Mouse (Mus musculus) ES-E14 (cell line): ENCODE measurements around the gene Hk1. TPM values are rescaled to one million over a fixed set of nuclear protein-coding genes. Genes with fewer than 3 reads are reported as not detected.
"Not testable (repeated sequence)": the region's sequence is repeated elsewhere in the genome, so short reads cannot be mapped to it uniquely, and the experiment has no call there.

ENCODE experiments used
- DNase-seq: peaks from one replicate; pipeline ENCODE4 v3.0.0-alpha.2; 2013; ENCODE audit warnings: low read depth, low spot score
- H3K27ac ChIP-seq: 2 replicates; pipeline ENCODE4 v1.5.1; 2012; ENCODE audit warnings: low read depth, mild to moderate bottlenecking, low read length, moderate library complexity, mixed read lengths; ENCODE audit not compliant: poor library complexity, insufficient read depth, severe bottlenecking
- H3K36me3 ChIP-seq: 2 replicates; pipeline ENCODE4 v1.6.1; 2012; ENCODE audit warnings: mild to moderate bottlenecking, low read length, moderate library complexity, mixed read lengths; ENCODE audit not compliant: control insufficient read depth, poor library complexity, insufficient read depth, severe bottlenecking
- H3K4me1 ChIP-seq, 2 experiments: fragments of 150-350 bp in 1 of 2; sonication (generic) in 1 of 2; 2 replicates each; pipeline ENCODE4 v1.6.1; 2012; ENCODE audit warnings: low read length in 2 of 2, mild to moderate bottlenecking in 1 of 2, mixed read lengths in 1 of 2; ENCODE audit not compliant: control insufficient read depth in 2 of 2, insufficient read depth in 2 of 2, poor library complexity in 1 of 2
- H3K4me3 ChIP-seq, 2 experiments: fragments of 150-350 bp in 1 of 2; sonication (generic) in 1 of 2; 2 replicates each; pipeline ENCODE4 v1.5.1; 2012; ENCODE audit warnings: low read length in 2 of 2, low read depth in 1 of 2, mild to moderate bottlenecking in 1 of 2, mixed read lengths in 1 of 2; ENCODE audit not compliant: insufficient read depth in 1 of 2, poor library complexity in 1 of 2, severe bottlenecking in 1 of 2
- H3K9ac ChIP-seq: 2 replicates; pipeline ENCODE4 v1.6.1; 2012; ENCODE audit warnings: low read depth, mild to moderate bottlenecking, low read length, mixed read lengths; ENCODE audit not compliant: poor library complexity, insufficient read depth, severe bottlenecking
- H3K9me3 ChIP-seq: fragments of 150-350 bp; sonication (generic); 2 replicates; pipeline ENCODE4 v1.6.1; 2012; ENCODE audit warnings: low read depth, mild to moderate bottlenecking, low read length; ENCODE audit not compliant: control insufficient read depth, insufficient read depth
- CHD2 ChIP-seq: IDR thresholded peaks from 2 replicates; pipeline ENCODE4 v1.6.1; 2014; ENCODE audit warnings: mild to moderate bottlenecking, low read depth, low read length, inconsistent platforms
- HCFC1 ChIP-seq: IDR thresholded peaks from 2 replicates; pipeline ENCODE4 v1.6.1; 2012; ENCODE audit warnings: low read length, inconsistent platforms, borderline replicate concordance; ENCODE audit not compliant: insufficient read depth
- MAFK ChIP-seq: IDR thresholded peaks from 2 replicates; pipeline ENCODE4 v1.6.1; 2014; ENCODE audit warnings: mild to moderate bottlenecking, low read depth, low read length, inconsistent platforms; ENCODE audit not compliant: insufficient read depth
- ZC3H11A ChIP-seq: IDR thresholded peaks from 2 replicates; pipeline ENCODE4 v1.6.1; 2012; ENCODE audit warnings: low read depth, mild to moderate bottlenecking, inconsistent platforms, low read length, borderline replicate concordance
- ZNF384 ChIP-seq: IDR thresholded peaks from 2 replicates; pipeline ENCODE4 v1.6.1; 2012; ENCODE audit warnings: low read depth, low read length, inconsistent platforms
- in situ Hi-C, 2 experiments: fragments of 600-800 bp; cut with MboI; formaldehyde crosslinking; loops; one replicate each; pipeline ENCODE4 v1.15.1; 2025; ENCODE audit warnings: low sequenced_read_pairs in 2 of 2, inconsistent platforms in 1 of 2; ENCODE audit not compliant: unreplicated experiment in 2 of 2
- total RNA-seq: library from RNA; depleted of rRNA; stranded (reverse); fragments of 300-350 nt; gene quantifications from 2 replicates; pipeline ENCODE4 v1.2.3, GENCODE M21; 2012

The Hk1 gene
- total RNA-seq, 1 experiment, result 18.8 TPM

DNA sequence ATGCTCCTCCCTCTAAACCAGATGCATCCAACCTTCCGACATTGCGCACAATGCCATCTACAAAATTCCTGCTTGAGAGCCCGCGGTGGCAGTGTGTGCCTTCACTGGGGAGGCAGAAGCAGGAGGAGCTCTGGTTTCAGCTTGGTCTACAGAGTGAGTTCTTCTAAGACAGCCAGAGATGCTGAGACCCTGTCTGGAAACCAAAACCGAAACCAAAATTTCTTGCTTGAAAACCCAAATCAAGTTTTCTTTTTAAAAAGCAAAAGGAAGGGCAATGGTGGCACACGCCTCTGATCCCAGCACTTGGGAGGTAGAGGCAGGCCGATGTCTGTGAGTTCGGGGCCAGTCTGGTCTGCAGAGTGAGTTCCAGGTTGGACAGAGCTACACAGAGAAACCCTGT lies 53.7 kb downstream of the Hk1 start:
- Histone ChIP-seq H3K36me3 (no peaks in the 10 kb centered on the region), H3K9me3 (no peaks in the 10 kb centered on the region), H3K4me3 (no peak overlapping the region), H3K4me1 (peaks cover 0 to 35% of the 10 kb centered on the region in 2 experiments; a peak in 2 of 4 replicates), H3K9ac (no peak overlapping the region), H3K27ac (no peak overlapping the region)
- in situ Hi-C loops, result no loop called here
- DNase-seq, result no peak
- TF ChIP-seq CHD2 (no peak), ZNF384 (no peak), ZC3H11A (no peak), MAFK (no peak), HCFC1 (no peak)

- in situ Hi-C loops, H3K9me3 ChIP-seq, H3K9ac ChIP-seq, H3K36me3 ChIP-seq, H3K4me3 ChIP-seq, H3K27ac ChIP-seq, DNase-seq: not testable (repeated sequence)
- H3K4me1 ChIP-seq, result peaks cover 0 to 19% of the 10 kb centered on the region in 2 experiments; a peak in 1 of 4 replicates
These were observed 56.9 kb downstream of the Hk1 start for GRCm38 (mm10) chr10:62322821-62323220.

DNA sequence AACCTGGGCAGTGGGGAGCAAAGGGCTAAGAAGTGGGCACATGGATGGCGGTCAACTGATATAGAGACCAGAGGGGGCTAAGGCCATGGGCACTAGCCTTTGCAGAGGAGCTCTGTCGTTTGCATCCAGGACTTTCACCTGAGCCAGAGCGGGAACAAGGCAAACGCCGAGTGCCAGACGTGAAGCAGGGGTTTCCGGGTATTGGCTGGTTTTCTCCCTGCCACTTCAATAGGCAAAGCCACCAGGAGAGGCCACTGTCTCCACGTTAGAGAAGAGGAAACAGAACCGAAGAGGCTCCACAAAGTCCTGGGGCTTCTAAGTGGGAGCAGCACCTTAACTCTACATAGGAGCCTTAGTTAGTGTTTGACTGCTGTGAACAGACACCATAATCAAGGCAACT lies 58.3 kb downstream of the Hk1 start:
- Histone ChIP-seq H3K4me1 (peaks cover 0 to 8% of the 10 kb centered on the region in 2 experiments; a peak in 1 of 4 replicates), H3K4me3 (no peak overlapping the region), H3K9ac (no peak overlapping the region), H3K9me3 (no peaks in the 10 kb centered on the region), H3K27ac (no peak overlapping the region), H3K36me3 (no peaks in the 10 kb centered on the region)
- in situ Hi-C loops, result no loop called here
- DNase-seq, result no peak
- no peak for TF ChIP-seq CHD2
- no peak for TF ChIP-seq HCFC1
- no peak for TF ChIP-seq ZNF384
- TF ChIP-seq MAFK, result no peak
- no peak for TF ChIP-seq ZC3H11A

- no peak overlapping the region for H3K9ac ChIP-seq
- peaks cover 0 to 2% of the 10 kb centered on the region in 2 experiments; a peak in 2 of 4 replicates for H3K4me1 ChIP-seq
- H3K36me3 ChIP-seq, result no peaks in the 10 kb centered on the region; the same call in 1 of the 2 replicates
- DNase-seq, result no peak
- H3K4me3 ChIP-seq, result no peak overlapping the region
- in situ Hi-C loops, result no loop called here
- TF ChIP-seq CHD2 (no peak), ZNF384 (no peak), HCFC1 (no peak), ZC3H11A (no peak), MAFK (no peak)
- no peaks in the 10 kb centered on the region for H3K9me3 ChIP-seq
- no peak overlapping the region for H3K27ac ChIP-seq
These were observed 59.2 kb downstream of the Hk1 start for GRCm38 (mm10) chr10:62320402-62320978.

DNA sequence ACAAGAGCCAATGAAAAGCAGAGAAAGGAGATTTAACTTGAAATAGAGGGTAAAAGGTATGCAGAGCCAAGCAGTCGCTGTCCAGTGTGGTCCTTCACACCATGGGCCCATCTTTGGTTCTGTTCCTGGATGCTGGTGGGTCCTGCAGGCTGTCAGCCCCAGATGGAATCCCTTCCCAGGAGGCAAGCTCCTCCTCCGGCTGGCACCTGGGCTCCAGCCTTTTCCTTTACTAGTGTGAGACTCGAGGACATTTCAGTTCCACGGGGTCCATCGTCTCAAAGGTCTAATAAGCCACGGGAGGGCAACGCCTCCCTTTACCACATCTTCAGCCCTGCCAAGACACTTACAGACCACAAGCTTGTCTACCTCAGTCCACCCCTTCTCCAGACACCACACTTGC lies 60.6 kb downstream of the Hk1 start:
- in situ Hi-C loops, result no loop called here

More for the DNA sequence above, 60.6 kb downstream of the Hk1 start:
- Histone ChIP-seq H3K4me3 (no peak overlapping the region), H3K9me3 (no peaks in the 10 kb centered on the region), H3K36me3 (no peaks in the 10 kb centered on the region; the same call in 1 of the 2 replicates), H3K4me1 (peaks cover 0 to 6% of the 10 kb centered on the region in 2 experiments; a peak in 2 of 4 replicates), H3K27ac (no peak overlapping the region), H3K9ac (no peak overlapping the region)
- no peak for DNase-seq
- TF ChIP-seq CHD2 (no peak), ZNF384 (no peak)
